Mouse (Mus musculus) gastrocnemius, postnatal 25 days (tissue): ENCODE measurements at regions not wholly inside any gene's neighbourhood (a gene's known extent, or its start where the extent isn't known, plus 50 kb on each side); places are given as distances from the start of the nearest gene placed in this dataset.

Experiments
- DNase-seq: peaks from one replicate; pipeline ENCODE4 v3.0.0; 2022

- DNase-seq: no peak
Measured at GRCm38 (mm10) chr12:73491370-73491769, 54.8 kb downstream of the Tmem30b start.

GRCm38 (mm10) chr12:73482858-73483257 is 63.3 kb downstream of the Tmem30b start:
- no peak for DNase-seq

DNA sequence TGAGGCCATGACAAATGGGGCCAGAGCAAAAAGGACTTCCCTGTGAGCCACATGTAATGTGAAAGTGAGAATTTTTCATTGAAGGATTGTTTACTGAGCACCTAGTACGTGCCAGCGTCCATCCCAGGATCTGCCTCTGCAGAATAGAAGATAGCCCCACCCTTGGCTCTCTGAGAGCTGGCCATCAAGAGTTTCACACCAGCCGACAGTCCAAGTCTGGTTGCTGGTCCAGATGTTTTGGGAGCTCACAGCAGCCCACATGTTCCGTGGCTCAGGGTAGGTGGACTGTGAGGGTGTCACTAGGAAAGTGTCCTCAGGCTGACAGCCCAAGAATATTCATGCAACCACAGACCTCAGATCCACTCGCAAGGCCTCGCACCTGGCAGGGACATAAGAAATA is 63.9 kb downstream of the Tmem30b start:
- DNase-seq: peak; percentile 43

DNA sequence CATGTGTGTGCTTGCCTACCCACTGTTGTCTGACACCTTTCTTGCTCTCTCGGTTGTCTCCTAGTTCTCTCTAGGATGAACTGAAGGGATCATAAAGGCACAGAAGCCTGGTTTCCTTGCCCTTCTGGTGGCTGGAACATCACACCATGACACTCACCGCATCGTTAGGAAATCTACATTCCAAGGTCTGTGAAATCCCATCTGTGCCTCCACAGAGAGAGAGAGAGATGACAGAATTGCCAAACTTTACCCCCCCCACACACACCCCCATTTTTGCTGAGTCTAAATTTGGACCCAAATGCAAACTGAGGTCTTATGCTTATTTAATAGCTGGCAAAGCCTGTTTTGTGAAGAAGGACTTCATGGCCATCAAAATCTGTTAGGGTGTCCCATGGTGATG is 64.5 kb downstream of the Tmem30b start:
- DNase-seq: no peak

- DNase-seq: peak; percentile 56
Measured at GRCm38 (mm10) chr12:73481165-73481564, 65.0 kb downstream of the Tmem30b start.

DNA sequence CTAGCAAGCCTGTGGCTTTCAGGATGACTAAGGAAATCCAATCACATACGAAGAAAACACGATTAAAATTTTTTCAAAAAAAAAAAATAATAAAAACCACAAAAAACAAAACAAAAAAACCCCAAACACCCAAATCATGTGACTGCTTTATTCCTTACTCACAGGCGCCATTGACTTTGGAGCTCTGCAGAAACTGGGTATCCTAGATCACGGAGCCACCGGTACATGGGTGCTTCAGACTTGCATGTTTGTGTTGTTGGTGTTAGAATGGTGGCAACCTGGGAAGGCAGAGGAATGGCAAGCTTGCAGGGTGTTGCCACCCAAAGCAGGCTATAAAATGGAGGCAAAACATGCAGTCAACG is 65.6 kb downstream of the Tmem30b start:
- no peak for DNase-seq

- DNase-seq: peak; percentile 44
Measured at GRCm38 (mm10) chr12:73479932-73480609, 66.1 kb downstream of the Tmem30b start.

- DNase-seq: no peak
Measured at GRCm38 (mm10) chr12:73478641-73479040, 67.6 kb downstream of the Tmem30b start.

- DNase-seq: peak; percentile 37
Measured at GRCm38 (mm10) chr12:73476421-73476858, 69.8 kb downstream of the Tmem30b start.

DNA sequence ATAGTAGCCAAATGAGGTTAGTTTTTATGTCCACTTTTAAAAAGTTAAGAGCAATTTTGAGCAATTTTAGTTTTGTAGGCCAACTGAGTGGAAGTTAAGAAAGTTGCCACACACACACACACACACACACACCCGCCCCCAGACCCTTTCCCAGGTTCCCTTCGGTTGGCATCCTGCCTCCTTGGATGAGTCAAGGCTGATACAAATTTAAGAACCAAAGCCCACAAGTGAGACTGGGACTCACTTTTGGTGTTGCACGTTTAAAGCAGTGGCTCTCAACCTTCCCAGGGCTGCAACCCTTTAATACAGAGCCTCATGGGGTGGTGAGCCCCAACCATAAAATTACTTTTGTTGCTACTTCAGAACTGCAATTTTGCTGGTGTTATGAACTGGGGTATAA is 70.4 kb downstream of the Tmem30b start:
- no peak for DNase-seq

DNA sequence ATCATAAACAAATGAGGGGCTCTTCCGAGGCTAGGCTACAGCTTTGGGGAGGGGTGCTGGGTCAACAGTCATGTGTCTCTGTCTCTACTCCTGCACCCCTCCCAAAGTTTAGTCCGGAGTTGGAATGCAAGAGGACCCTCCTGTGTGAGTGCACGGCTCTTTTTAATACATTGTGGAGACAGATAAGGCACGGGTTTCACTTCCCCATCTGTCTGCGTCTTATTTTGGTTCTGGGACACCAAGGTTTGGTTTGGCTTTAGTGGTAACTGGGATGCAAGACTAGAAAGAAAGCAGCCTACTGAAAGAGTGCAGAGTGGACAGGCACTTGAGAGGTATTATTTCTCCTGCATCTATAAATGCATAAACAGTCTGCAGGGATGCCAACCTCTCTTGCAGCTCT is 71.2 kb downstream of the Tmem30b start:
- DNase-seq: no peak

DNA sequence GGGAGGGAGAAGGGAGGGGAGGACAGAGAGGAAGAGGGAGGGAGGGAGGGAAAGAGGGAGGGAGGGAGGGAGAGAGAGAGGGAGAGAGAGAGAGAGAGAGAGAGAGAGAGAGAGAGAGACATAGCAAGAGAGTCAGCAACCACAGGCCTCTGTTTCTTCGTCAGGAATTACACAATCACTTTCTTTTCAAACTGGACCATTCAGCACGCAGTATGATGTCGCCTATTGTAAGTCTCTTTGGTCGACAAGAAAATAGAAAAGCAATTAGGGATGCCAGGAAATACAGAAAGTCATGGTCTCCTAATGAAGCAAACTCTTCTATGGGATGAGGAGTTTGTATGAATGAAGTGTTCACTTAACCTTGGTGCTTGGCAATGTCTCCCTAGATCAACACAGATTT is 73.1 kb downstream of the Tmem30b start:
- DNase-seq: no peak

- no peak for DNase-seq
Measured at GRCm38 (mm10) chr12:73471966-73472365, 74.2 kb downstream of the Tmem30b start.

DNA sequence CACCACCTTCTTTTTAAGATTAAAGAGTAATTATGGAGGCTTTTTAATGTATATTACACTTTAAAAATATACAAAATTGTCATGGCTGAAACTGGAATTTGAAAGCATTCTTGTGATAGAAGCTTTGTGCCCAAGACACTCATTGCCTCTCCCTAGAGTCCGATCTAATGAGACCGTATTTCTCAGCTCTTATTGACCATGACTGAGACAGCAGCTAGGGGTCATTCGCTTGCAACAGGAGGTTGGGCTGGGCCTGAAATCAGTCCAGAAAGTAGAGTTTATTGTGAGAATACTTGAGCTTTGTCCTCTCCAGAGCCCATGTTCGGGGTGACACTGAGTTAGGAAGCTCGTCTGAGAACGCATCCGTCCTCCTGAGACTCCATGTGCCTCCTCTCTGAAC is 79.7 kb downstream of the Tmem30b start:
- DNase-seq: no peak

GRCm38 (mm10) chr12:73465975-73466374 is 80.2 kb downstream of the Tmem30b start:
- no peak for DNase-seq

GRCm38 (mm10) chr12:73464311-73464710 is 81.9 kb downstream of the Tmem30b start:
- no peak for DNase-seq

GRCm38 (mm10) chr12:73462091-73462490 is 84.1 kb downstream of the Tmem30b start:
- DNase-seq: peak; percentile 89

- no peak for DNase-seq
Measured at GRCm38 (mm10) chr12:73460291-73460761, 85.9 kb downstream of the Tmem30b start.

- DNase-seq: no peak
Measured at GRCm38 (mm10) chr12:73451257-73451656, 94.9 kb downstream of the Tmem30b start.

DNA sequence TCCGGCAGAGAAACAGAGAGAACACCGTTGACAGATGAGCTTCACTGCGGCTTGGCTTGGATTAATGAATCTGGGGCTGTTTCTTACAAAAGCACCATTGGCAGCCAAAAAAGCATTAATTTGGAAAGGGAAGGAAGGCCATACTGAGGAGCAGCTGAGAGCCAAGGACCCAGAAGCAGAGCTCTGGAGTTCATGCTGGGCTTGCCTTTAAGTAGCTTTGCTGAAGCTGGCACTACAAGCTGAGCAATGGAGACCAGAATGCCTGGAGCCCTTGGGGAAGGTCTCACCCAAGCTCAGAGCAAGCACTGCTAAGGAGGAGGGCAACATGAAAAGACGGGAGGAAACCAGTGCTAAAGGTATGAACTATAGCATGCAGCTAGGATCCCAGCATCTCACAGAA is 95.7 kb downstream of the Tmem30b start:
- no peak for DNase-seq

- no peak for DNase-seq
Measured at GRCm38 (mm10) chr12:73449911-73450520, 96.2 kb downstream of the Tmem30b start.

DNA sequence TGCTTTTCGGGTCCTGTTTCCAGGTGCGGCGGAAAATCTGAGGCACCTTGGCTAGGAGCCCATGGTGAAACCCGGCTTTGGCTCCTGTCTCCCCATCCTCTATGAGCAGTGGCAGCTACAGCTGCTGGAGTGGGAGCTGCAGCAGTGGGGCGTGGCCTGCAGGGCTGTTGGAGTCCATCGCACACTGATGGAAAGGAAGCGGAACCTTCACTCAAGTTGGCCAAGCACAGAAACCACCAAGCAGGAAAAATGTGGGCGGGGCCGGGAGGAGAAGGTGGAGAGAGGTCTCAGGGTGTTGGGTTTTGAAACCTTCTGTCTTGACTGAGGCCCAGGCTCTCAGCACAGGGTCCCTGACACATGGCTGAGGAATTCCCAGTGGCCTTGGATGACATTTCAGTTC is 97.1 kb downstream of the Tmem30b start:
- peak; percentile 43 for DNase-seq

DNA sequence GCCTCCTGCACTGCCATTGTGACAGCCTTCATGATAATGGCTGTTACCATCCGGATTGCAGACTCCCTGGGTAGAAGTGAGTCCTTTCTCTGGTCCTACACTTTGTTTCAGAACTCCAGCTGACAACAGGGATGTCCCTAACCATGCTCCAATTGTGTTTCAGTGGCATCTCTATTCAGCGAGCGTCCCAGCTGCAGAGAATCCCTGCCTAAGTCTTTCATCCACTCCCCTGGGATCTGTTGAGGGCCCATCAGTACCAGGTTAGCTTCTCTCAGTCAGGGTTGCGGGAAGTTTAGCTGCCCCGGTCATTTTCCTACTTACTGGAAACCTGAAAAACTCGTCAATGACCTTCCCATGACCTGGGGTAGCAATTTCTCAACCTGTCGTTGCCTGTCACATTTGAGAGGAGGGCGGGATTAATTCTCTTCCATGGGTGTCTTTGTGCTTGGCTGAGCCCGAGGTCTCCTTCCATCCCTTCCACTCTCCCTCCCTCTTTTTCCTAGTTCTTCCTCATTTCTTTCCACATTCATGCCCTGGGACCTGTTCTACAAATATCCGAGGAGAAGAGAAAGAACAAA is 97.7 kb downstream of the Tmem30b start:
- DNase-seq: no peak

DNA sequence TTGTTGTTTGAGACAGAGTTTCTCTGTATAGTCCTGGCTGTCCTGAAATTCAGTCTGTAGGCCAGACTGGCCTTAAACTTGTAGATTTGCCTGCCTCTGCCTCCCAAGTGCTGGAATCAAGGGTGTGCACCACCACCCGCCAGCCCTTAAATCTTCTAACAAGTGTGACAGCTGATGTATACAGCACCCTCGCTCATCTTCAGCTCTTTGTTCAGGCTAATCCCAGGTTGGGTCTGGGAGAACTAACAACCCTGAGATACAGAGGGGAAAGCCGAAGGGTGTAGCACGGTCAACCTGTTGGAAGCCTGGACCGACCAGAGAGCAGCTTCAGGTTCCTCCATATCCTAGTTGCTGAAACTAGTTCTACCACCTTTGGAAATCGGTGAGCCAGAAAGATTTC is 99.0 kb downstream of the Tmem30b start:
- DNase-seq: no peak
